Mouse (Mus musculus) myocyte (in vitro differentiated cells): ENCODE measurements around the gene 1700016K19Rik.

ENCODE experiments used
- SRF ChIP-seq: IDR thresholded peaks from one replicate; pipeline ENCODE4 v1.6.1; 2011; ENCODE audit warnings: low read depth; ENCODE audit not compliant: control insufficient read depth, insufficient read length
- TCF12 ChIP-seq: IDR thresholded peaks from one replicate; pipeline ENCODE4 v1.6.1; 2011; ENCODE audit warnings: mild to moderate bottlenecking, control low read depth; ENCODE audit not compliant: poor library complexity, insufficient read depth, severe bottlenecking
- USF1 ChIP-seq: IDR thresholded peaks from one replicate; pipeline ENCODE4 v1.6.1; 2011; ENCODE audit warnings: low read depth, mild to moderate bottlenecking, control low read depth, moderate library complexity

DNA sequence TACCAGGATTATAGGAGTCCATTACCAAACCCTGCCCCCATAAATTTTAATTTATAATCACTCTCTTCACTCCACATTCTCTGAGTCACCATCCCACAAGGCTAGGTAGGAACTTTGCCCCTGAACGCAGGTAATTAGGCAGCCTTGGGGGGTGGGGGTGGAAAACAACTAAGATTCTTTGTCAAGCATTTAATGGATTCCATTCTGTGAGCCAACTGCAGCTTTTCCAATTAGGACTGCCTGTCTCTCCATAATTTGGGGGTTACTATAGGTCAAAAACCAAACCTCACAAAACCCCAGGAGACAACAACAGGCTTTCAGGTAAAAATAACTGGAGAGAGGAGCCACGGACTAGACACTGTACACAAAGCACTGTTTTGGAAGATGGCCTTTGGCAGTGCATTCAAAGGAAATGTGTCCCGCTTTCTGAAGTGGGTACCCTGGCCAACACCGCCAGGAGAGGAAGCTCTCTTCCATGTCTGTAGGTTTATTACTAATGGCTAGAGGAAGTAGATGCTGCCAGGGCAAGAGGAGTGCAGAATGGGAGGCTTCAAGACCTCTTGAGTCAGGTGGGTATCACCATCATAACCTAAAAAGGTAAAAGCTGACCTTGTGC, 41.2 kb downstream of the 1700016K19Rik start:
- TF ChIP-seq SRF = no peak
- no peak for TF ChIP-seq TCF12
- TF ChIP-seq USF1 = no peak
